Mouse (Mus musculus) lung, embryonic 16.5 days (tissue): ENCODE measurements at regions not wholly inside any gene's neighbourhood (a gene's known extent, or its start where the extent isn't known, plus 50 kb on each side); places are given as distances from the start of the nearest gene placed in this dataset.

Experiments
- ATAC-seq: fragments of 200-750 bp; cut with Nextera tagmentation; 2 replicates; pipeline ENCODE4 v1.8.0; 2017; ENCODE audit warnings: low read depth, mild to moderate bottlenecking, moderate library complexity
- H3K27ac ChIP-seq: fragments of 300-500 bp; sonication (generic); 2 replicates; pipeline ENCODE4 v1.5.1; 2014; ENCODE audit warnings: mild to moderate bottlenecking, control low read depth, low read length
- H3K27me3 ChIP-seq: fragments of 300-500 bp; sonication (generic); 2 replicates; pipeline ENCODE4 v1.6.1; 2014; ENCODE audit warnings: low read depth, low read length, mixed read lengths; ENCODE audit not compliant: control insufficient read depth, insufficient read depth
- H3K36me3 ChIP-seq: fragments of 300-500 bp; sonication (generic); 2 replicates; pipeline ENCODE4 v1.6.1; 2014; ENCODE audit warnings: low read length; ENCODE audit not compliant: control insufficient read depth, insufficient read depth
- H3K4me1 ChIP-seq: fragments of 300-500 bp; sonication (generic); replicated peaks from 2 replicates; pipeline ENCODE4 v1.6.1; 2014; ENCODE audit warnings: low read length, mixed read lengths; ENCODE audit not compliant: control insufficient read depth, insufficient read depth
- H3K4me2 ChIP-seq: fragments of 300-500 bp; sonication (generic); 2 replicates; pipeline ENCODE4 v1.6.1; 2014; ENCODE audit warnings: low read depth, low read length, control low read depth
- H3K4me3 ChIP-seq: fragments of 300-500 bp; sonication (generic); 2 replicates; pipeline ENCODE4 v1.5.1; 2014; ENCODE audit warnings: mild to moderate bottlenecking, low read length, control low read depth
- H3K9ac ChIP-seq: fragments of 300-500 bp; sonication (generic); 2 replicates; pipeline ENCODE4 v1.6.1; 2014; ENCODE audit warnings: low read length, control low read depth
- H3K9me3 ChIP-seq: fragments of 300-500 bp; sonication (generic); 2 replicates; pipeline ENCODE4 v1.6.1; 2016; ENCODE audit warnings: low read length; ENCODE audit not compliant: control insufficient read depth
- WGBS: fragments of 180-500 bp; shearing (Covaris S2); extraction: QIAGEN DNeasy Blood & Tissue Kit; methylation state at CpG from one replicate; pipeline ENCODE4 v1.1.7; 2014; 5-methylcytosine and 5-hydroxymethylcytosine counted together

- Histone ChIP-seq H3K4me2 (no peak overlapping the region), H3K36me3 (no peaks in the 10 kb centered on the region), H3K4me1 (no peaks in the 10 kb centered on the region), H3K4me3 (no peak overlapping the region), H3K27ac (no peak overlapping the region), H3K9me3 (no peaks in the 10 kb centered on the region), H3K27me3 (no peaks in the 10 kb centered on the region), H3K9ac (no peak overlapping the region)
- ATAC-seq = no peak
- 23% methylated on average over 14 of the region's 14 CpGs for WGBS
Observed at GRCm38 (mm10) chr6:6459006-6459917, 119.2 kb downstream of the Sem1 start.

GRCm38 (mm10) chr6:6457726-6458125, 120.7 kb downstream of the Sem1 start:
- H3K27me3 ChIP-seq = no peaks in the 10 kb centered on the region
- no peak overlapping the region for H3K4me3 ChIP-seq
- no peak overlapping the region for H3K9ac ChIP-seq
- 76% methylated on average over 4 of the region's 4 CpGs for WGBS
- ATAC-seq = no peak
- no peaks in the 10 kb centered on the region for H3K9me3 ChIP-seq
- no peaks in the 10 kb centered on the region for H3K4me1 ChIP-seq
- no peaks in the 10 kb centered on the region for H3K36me3 ChIP-seq
- no peak overlapping the region for H3K27ac ChIP-seq
- H3K4me2 ChIP-seq = no peak overlapping the region

- H3K36me3 ChIP-seq = no peaks in the 10 kb centered on the region
- H3K27ac ChIP-seq = no peak overlapping the region
- no peak overlapping the region for H3K4me2 ChIP-seq
- H3K4me3 ChIP-seq = no peak overlapping the region
- no peak for ATAC-seq
- no peaks in the 10 kb centered on the region for H3K27me3 ChIP-seq
- no peaks in the 10 kb centered on the region for H3K4me1 ChIP-seq
- no peaks in the 10 kb centered on the region for H3K9me3 ChIP-seq
- no peak overlapping the region for H3K9ac ChIP-seq
- WGBS = 51% methylated on average over 5 of the region's 5 CpGs
Observed at GRCm38 (mm10) chr6:6457001-6457400, 121.5 kb downstream of the Sem1 start.

GRCm38 (mm10) chr6:6455566-6455965, 122.9 kb downstream of the Sem1 start:
- ATAC-seq = no peak
- WGBS = 82% methylated on average over 5 of the region's 5 CpGs
- H3K27ac ChIP-seq = no peak overlapping the region
- H3K27me3 ChIP-seq = no peaks in the 10 kb centered on the region
- H3K4me1 ChIP-seq = no peaks in the 10 kb centered on the region
- H3K4me3 ChIP-seq = no peak overlapping the region
- no peaks in the 10 kb centered on the region for H3K9me3 ChIP-seq
- no peak overlapping the region for H3K9ac ChIP-seq
- no peak overlapping the region for H3K4me2 ChIP-seq
- H3K36me3 ChIP-seq = no peaks in the 10 kb centered on the region

- H3K9ac ChIP-seq = no peak overlapping the region
- WGBS = 64% methylated on average over 2 of the region's 2 CpGs
- H3K27ac ChIP-seq = no peak overlapping the region
- no peak for ATAC-seq
- H3K4me1 ChIP-seq = no peaks in the 10 kb centered on the region
- H3K4me3 ChIP-seq = no peak overlapping the region
- no peak overlapping the region for H3K4me2 ChIP-seq
- no peaks in the 10 kb centered on the region for H3K9me3 ChIP-seq
- no peaks in the 10 kb centered on the region for H3K27me3 ChIP-seq
- H3K36me3 ChIP-seq = no peaks in the 10 kb centered on the region
Observed at GRCm38 (mm10) chr6:6454396-6454795, 124.1 kb downstream of the Sem1 start.

- WGBS = 52% methylated on average over 3 of the region's 3 CpGs
- H3K27me3 ChIP-seq = no peaks in the 10 kb centered on the region
- H3K27ac ChIP-seq = no peak overlapping the region
- no peak overlapping the region for H3K4me2 ChIP-seq
- H3K36me3 ChIP-seq = no peaks in the 10 kb centered on the region
- H3K9ac ChIP-seq = no peak overlapping the region
- ATAC-seq = no peak
- H3K4me3 ChIP-seq = no peak overlapping the region
- no peaks in the 10 kb centered on the region for H3K9me3 ChIP-seq
- no peaks in the 10 kb centered on the region for H3K4me1 ChIP-seq
Observed at GRCm38 (mm10) chr6:6434855-6435254, 143.6 kb downstream of the Sem1 start.

- Histone ChIP-seq H3K9ac (no peak overlapping the region), H3K4me3 (no peak overlapping the region), H3K4me1 (no peaks in the 10 kb centered on the region), H3K27ac (no peak overlapping the region), H3K4me2 (no peak overlapping the region), H3K27me3 (no peaks in the 10 kb centered on the region), H3K36me3 (no peaks in the 10 kb centered on the region), H3K9me3 (no peaks in the 10 kb centered on the region)
- no peak for ATAC-seq
- 68% methylated on average over 5 of the region's 5 CpGs for WGBS
Observed at GRCm38 (mm10) chr6:6434261-6434802, 144.1 kb downstream of the Sem1 start.

- H3K9me3 ChIP-seq = no peaks in the 10 kb centered on the region
- no peaks in the 10 kb centered on the region for H3K36me3 ChIP-seq
- no peaks in the 10 kb centered on the region for H3K27me3 ChIP-seq
- no peak overlapping the region for H3K4me3 ChIP-seq
- H3K4me2 ChIP-seq = no peak overlapping the region
- no peak for ATAC-seq
- no peak overlapping the region for H3K27ac ChIP-seq
- no peaks in the 10 kb centered on the region for H3K4me1 ChIP-seq
- 78% methylated on average over 6 of the region's 6 CpGs for WGBS
- no peak overlapping the region for H3K9ac ChIP-seq
Observed at GRCm38 (mm10) chr6:6433179-6433578, 145.3 kb downstream of the Sem1 start.

GRCm38 (mm10) chr6:6414654-6415610, 163.5 kb downstream of the Sem1 start:
- no peak for ATAC-seq
- Histone ChIP-seq H3K9ac (no peak overlapping the region), H3K27me3 (no peaks in the 10 kb centered on the region), H3K4me2 (no peak overlapping the region), H3K27ac (no peak overlapping the region), H3K36me3 (no peaks in the 10 kb centered on the region), H3K4me1 (no peaks in the 10 kb centered on the region), H3K9me3 (no peaks in the 10 kb centered on the region), H3K4me3 (no peak overlapping the region)
- 81% methylated on average over 9 of the region's 9 CpGs for WGBS
